Mouse (Mus musculus) testis, adult 2 months (tissue): ENCODE results near the gene Ank3. TPM values are rescaled to one million over a fixed set of nuclear protein-coding genes. Genes with fewer than 3 reads are reported as not detected.

Experiments used
- H3K27ac ChIP-seq: fragments of 200-500 bp; 2 replicates; pipeline ENCODE4 v1.5.1; 2012; ENCODE audit warnings: low read depth, low read length; ENCODE audit not compliant: control insufficient read depth, insufficient read depth
- H3K27me3 ChIP-seq: fragments of 200-500 bp; 2 replicates; pipeline ENCODE4 v1.6.1; 2012; ENCODE audit warnings: mild to moderate bottlenecking, low read length, moderate library complexity; ENCODE audit not compliant: control insufficient read depth, insufficient read depth
- H3K36me3 ChIP-seq: fragments of 200-500 bp; 2 replicates; pipeline ENCODE4 v1.6.1; 2012; ENCODE audit warnings: mild to moderate bottlenecking, low read length; ENCODE audit not compliant: control insufficient read depth, insufficient read depth
- H3K4me1 ChIP-seq: fragments of 200-500 bp; 2 replicates; pipeline ENCODE4 v1.6.1; 2012; ENCODE audit warnings: low read length; ENCODE audit not compliant: control insufficient read depth, insufficient read depth
- H3K4me3 ChIP-seq: fragments of 200-500 bp; 2 replicates; pipeline ENCODE4 v1.5.1; 2012; ENCODE audit warnings: low read depth, mild to moderate bottlenecking, low read length, moderate library complexity, mixed read lengths; ENCODE audit not compliant: control insufficient read depth
- CTCF ChIP-seq: fragments of 200-500 bp; IDR thresholded peaks from 2 replicates; pipeline ENCODE4 v1.5.1; 2012; ENCODE audit warnings: low read depth, mild to moderate bottlenecking, inconsistent platforms, low read length, moderate library complexity; ENCODE audit not compliant: control insufficient read depth, insufficient read depth, insufficient replicate concordance
- POLR2A ChIP-seq: fragments of 200-500 bp; IDR thresholded peaks from 2 replicates; pipeline ENCODE4 v1.6.1; 2012; ENCODE audit warnings: low read depth, mild to moderate bottlenecking, inconsistent platforms, low read length, moderate library complexity; ENCODE audit not compliant: control insufficient read depth
- polyA plus RNA-seq: library from polyadenylated mRNA; depleted of rRNA; stranded (reverse); fragments of >200 nt; gene quantifications from 2 replicates; pipeline ENCODE4 v1.2.3, GENCODE M21; 2012

Gene Ank3
- polyA plus RNA-seq, 1 experiment: 3.4 TPM

GRCm38 (mm10) chr10:69464826-69465225 is 66.3 kb downstream of the Ank3 start:
- H3K27me3 ChIP-seq: no peaks in the 10 kb centered on the region
- no peak for TF ChIP-seq CTCF
- TF ChIP-seq POLR2A: no peak
- H3K27ac ChIP-seq: no peak overlapping the region
- H3K4me3 ChIP-seq: no peak overlapping the region
- H3K36me3 ChIP-seq: no peaks in the 10 kb centered on the region
- H3K4me1 ChIP-seq: no peaks in the 10 kb centered on the region

- Histone ChIP-seq H3K4me3 (no peak overlapping the region), H3K27ac (no peak overlapping the region), H3K27me3 (no peaks in the 10 kb centered on the region), H3K4me1 (no peaks in the 10 kb centered on the region), H3K36me3 (no peaks in the 10 kb centered on the region)
- no peak for TF ChIP-seq CTCF
- TF ChIP-seq POLR2A: no peak
Observed at GRCm38 (mm10) chr10:69465558-69466200, 67.1 kb downstream of the Ank3 start.

DNA sequence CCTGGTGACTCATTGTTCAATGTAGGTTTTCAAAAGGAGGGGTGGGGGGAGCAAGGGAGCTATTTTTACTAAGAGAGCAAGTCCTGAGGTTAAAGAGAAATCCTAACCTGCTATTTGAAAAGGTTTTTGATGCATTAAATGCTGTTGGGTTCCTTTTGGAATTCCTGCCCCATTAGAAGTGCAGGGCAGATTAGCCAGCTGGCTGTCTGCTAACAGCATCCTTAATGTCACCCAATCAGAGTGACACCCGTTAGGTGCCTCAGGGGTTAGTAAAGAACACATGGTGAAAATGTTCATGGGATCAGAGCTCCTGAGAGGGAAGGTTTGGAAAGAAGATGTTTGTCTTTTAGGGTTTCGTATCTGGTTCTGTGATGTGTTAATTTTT is 67.6 kb downstream of the Ank3 start:
- Histone ChIP-seq H3K4me3 (no peak overlapping the region), H3K27me3 (no peaks in the 10 kb centered on the region), H3K4me1 (no peaks in the 10 kb centered on the region), H3K36me3 (no peaks in the 10 kb centered on the region), H3K27ac (no peak overlapping the region)
- no peak for TF ChIP-seq CTCF
- TF ChIP-seq POLR2A: no peak

- Histone ChIP-seq H3K27ac (no peak overlapping the region), H3K36me3 (no peaks in the 10 kb centered on the region), H3K4me3 (no peak overlapping the region), H3K27me3 (no peaks in the 10 kb centered on the region), H3K4me1 (no peaks in the 10 kb centered on the region)
- TF ChIP-seq CTCF (no peak), POLR2A (no peak)
Observed at GRCm38 (mm10) chr10:69466586-69466985, 68.0 kb downstream of the Ank3 start.

- Histone ChIP-seq H3K4me1 (no peaks in the 10 kb centered on the region), H3K36me3 (no peaks in the 10 kb centered on the region), H3K27ac (no peak overlapping the region), H3K27me3 (no peaks in the 10 kb centered on the region), H3K4me3 (no peak overlapping the region)
- TF ChIP-seq POLR2A: no peak
- TF ChIP-seq CTCF: no peak
Observed at GRCm38 (mm10) chr10:69467182-69467581, 68.6 kb downstream of the Ank3 start.

DNA sequence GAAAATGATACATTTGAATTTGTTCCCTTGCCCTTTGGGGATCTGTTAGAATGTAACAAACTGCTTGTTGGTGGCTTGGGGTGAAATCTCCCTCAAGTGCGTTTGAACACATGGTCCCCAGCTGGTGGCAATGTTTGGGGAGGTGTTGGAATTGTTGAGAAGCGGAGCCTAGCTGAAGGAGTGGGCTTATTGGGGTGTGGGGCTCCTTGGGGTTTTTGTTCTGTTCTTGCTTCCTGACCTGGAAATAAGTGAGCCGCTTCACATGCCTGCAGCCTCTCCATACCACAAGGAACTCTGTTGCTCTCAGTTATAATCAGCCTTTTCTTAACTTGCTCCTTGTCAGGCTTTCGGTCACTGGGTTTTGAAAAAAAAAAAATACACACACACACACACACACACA is 73.3 kb downstream of the Ank3 start:
- H3K36me3 ChIP-seq: no peaks in the 10 kb centered on the region
- no peak overlapping the region for H3K4me3 ChIP-seq
- no peak overlapping the region for H3K27ac ChIP-seq
- no peaks in the 10 kb centered on the region for H3K4me1 ChIP-seq
- H3K27me3 ChIP-seq: no peaks in the 10 kb centered on the region
- TF ChIP-seq CTCF (no peak), POLR2A (no peak)

- no peak overlapping the region for H3K27ac ChIP-seq
- no peak for TF ChIP-seq POLR2A
- no peak for TF ChIP-seq CTCF
- H3K4me1 ChIP-seq: no peaks in the 10 kb centered on the region
- H3K4me3 ChIP-seq: no peak overlapping the region
- H3K36me3 ChIP-seq: no peaks in the 10 kb centered on the region
- no peaks in the 10 kb centered on the region for H3K27me3 ChIP-seq
Observed at GRCm38 (mm10) chr10:69476871-69477270, 78.3 kb downstream of the Ank3 start.

- no peaks in the 10 kb centered on the region for H3K36me3 ChIP-seq
- no peaks in the 10 kb centered on the region for H3K27me3 ChIP-seq
- H3K4me3 ChIP-seq: no peak overlapping the region
- no peaks in the 10 kb centered on the region for H3K4me1 ChIP-seq
- no peak overlapping the region for H3K27ac ChIP-seq
- TF ChIP-seq POLR2A (no peak), CTCF (no peak)
Observed at GRCm38 (mm10) chr10:69477656-69478055, 79.1 kb downstream of the Ank3 start.
